Mouse (Mus musculus) urinary bladder, postnatal 14 days (tissue): ENCODE measurements around the gene Rbfox1.
A peak's percentile ranks its signal among the peaks of the same experiment; 100 is the strongest.

ENCODE experiments used
- DNase-seq: peaks from one replicate; pipeline ENCODE4 v3.0.0; 2021; ENCODE audit warnings: low spot score

Rbfox1 gene

GRCm38 (mm10) chr16:7039404-7040367 is 1154.5 kb downstream of the Rbfox1 start:
- DNase-seq, result no peak

- DNase-seq, result no peak
Measured at GRCm38 (mm10) chr16:7040691-7041090, 1155.5 kb downstream of the Rbfox1 start.

- no peak for DNase-seq
Measured at GRCm38 (mm10) chr16:7047421-7047820, 1162.3 kb downstream of the Rbfox1 start.

GRCm38 (mm10) chr16:7049162-7049971 is 1164.2 kb downstream of the Rbfox1 start:
- DNase-seq, result peak; percentile 9

GRCm38 (mm10) chr16:7050945-7051344 is 1165.8 kb downstream of the Rbfox1 start:
- no peak for DNase-seq

- DNase-seq, result no peak
Measured at GRCm38 (mm10) chr16:7051991-7052390, 1166.8 kb downstream of the Rbfox1 start.

- no peak for DNase-seq
Measured at GRCm38 (mm10) chr16:7052408-7052807, 1167.3 kb downstream of the Rbfox1 start.

- no peak for DNase-seq
Measured at GRCm38 (mm10) chr16:7057789-7058188, 1172.6 kb downstream of the Rbfox1 start.

GRCm38 (mm10) chr16:7058556-7058955 is 1173.4 kb downstream of the Rbfox1 start:
- no peak for DNase-seq

GRCm38 (mm10) chr16:7059596-7059995 is 1174.4 kb downstream of the Rbfox1 start:
- no peak for DNase-seq

- DNase-seq, result no peak
Measured at GRCm38 (mm10) chr16:7060864-7061263, 1175.7 kb downstream of the Rbfox1 start.

- DNase-seq, result no peak
Measured at GRCm38 (mm10) chr16:7062512-7062911, 1177.4 kb downstream of the Rbfox1 start.

- DNase-seq, result no peak
Measured at GRCm38 (mm10) chr16:7067109-7067508, 1182.0 kb downstream of the Rbfox1 start.

GRCm38 (mm10) chr16:7069599-7069998 is 1184.4 kb downstream of the Rbfox1 start:
- DNase-seq, result no peak

GRCm38 (mm10) chr16:7074786-7075185 is 1189.6 kb downstream of the Rbfox1 start:
- DNase-seq, result no peak

GRCm38 (mm10) chr16:7075749-7076148 is 1190.6 kb downstream of the Rbfox1 start:
- DNase-seq, result no peak

- no peak for DNase-seq
Measured at GRCm38 (mm10) chr16:7076305-7076704, 1191.2 kb downstream of the Rbfox1 start.

GRCm38 (mm10) chr16:7076707-7077106 is 1191.6 kb downstream of the Rbfox1 start:
- DNase-seq, result no peak

GRCm38 (mm10) chr16:7081074-7081568 is 1196.0 kb downstream of the Rbfox1 start:
- DNase-seq, result no peak

- no peak for DNase-seq
Measured at GRCm38 (mm10) chr16:7081684-7082255, 1196.6 kb downstream of the Rbfox1 start.

- no peak for DNase-seq
Measured at GRCm38 (mm10) chr16:7083937-7084336, 1198.8 kb downstream of the Rbfox1 start.
